Mouse (Mus musculus) thymus, adult 2 months (tissue): ENCODE data around the gene Trp53rka.

Experiments
- CTCF ChIP-seq: fragments of 200-500 bp; IDR thresholded peaks from 2 replicates; pipeline ENCODE4 v1.5.1; 2012; ENCODE audit warnings: mild to moderate bottlenecking, control low read depth, low read length, moderate library complexity, borderline replicate concordance; ENCODE audit not compliant: control insufficient read depth, poor library complexity, insufficient read depth; ENCODE audit errors: extremely low read depth
- POLR2A ChIP-seq: fragments of 200-500 bp; IDR thresholded peaks from 2 replicates; pipeline ENCODE4 v1.6.1; 2012; ENCODE audit warnings: mild to moderate bottlenecking, low read length, control low read depth, moderate library complexity; ENCODE audit not compliant: control insufficient read depth, poor library complexity, insufficient read depth; ENCODE audit errors: extremely low read depth

GRCm38 (mm10) chr2:165486401-165486800 is 6.7 kb downstream of the Trp53rka start:
- no peak for TF ChIP-seq POLR2A
- no peak for TF ChIP-seq CTCF
